Mouse (Mus musculus): ENCODE measurements around the gene Sept5.

Sept5 gene

DNA sequence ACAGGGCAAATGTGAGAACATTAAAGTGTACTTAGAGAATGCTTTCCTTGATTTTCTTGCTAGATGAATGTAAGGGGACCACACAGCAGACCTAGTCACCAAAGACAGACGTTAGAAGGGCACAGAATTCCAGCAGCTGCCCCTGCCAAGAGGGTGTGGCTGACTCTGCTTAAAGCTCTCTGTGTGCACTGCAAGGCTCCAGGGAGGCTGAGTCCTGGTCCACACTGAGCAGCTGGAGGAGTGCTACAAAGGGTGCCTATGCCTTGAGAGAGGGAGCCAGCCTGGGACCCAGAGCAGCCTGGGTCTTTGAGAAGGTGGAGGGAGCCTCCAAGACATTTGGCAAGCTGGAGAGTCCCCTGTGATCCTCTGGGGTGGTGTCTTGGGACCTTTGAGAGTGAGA lies 3.6 kb upstream of the Sept5 start:
- in situ Hi-C loops (cut with MseI, MboI), result no loop called here

DNA sequence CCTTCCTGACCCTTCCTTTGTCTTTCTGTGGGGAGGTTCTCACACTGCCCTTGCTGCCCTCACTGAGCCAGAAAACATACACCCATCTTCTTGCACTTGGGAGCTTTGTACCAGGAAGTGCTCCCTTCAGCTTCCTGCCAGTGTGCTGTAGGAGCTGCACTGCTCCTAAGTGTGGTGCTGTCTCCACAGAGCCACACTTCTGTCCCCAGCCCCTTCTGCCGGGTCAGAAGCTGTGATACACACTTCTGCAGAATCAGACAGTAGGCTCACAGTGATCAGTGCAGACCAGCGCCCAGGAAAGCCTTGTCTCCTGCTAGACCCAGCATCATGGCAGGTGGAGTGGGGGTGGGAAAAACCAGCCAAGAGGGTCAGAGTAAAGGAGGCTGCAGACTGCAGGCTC lies 3.1 kb upstream of the Sept5 start:
- in situ Hi-C loops (cut with MseI, MboI), result no loop called here

DNA sequence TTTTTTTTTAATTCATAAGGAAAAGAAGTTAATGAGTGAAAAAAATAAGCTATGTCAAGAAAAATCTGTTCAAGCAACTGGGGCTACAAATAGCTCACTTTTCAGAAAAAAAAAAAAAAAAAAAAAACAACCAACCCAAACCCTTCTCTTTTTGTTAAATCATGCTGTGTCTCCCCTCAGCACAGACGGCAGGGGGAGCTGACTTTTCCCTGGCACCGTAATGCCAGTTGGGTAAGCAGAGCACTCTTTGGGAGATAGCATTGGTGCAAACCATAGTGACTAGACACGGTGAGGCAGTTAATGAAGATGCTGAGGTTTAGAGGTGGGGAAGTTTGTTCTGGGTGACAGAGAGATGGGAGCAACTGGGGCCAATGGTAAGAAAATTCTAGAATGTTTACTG lies 2.3 kb upstream of the Sept5 start:
- in situ Hi-C loops (cut with MseI, MboI), result no loop called here

DNA sequence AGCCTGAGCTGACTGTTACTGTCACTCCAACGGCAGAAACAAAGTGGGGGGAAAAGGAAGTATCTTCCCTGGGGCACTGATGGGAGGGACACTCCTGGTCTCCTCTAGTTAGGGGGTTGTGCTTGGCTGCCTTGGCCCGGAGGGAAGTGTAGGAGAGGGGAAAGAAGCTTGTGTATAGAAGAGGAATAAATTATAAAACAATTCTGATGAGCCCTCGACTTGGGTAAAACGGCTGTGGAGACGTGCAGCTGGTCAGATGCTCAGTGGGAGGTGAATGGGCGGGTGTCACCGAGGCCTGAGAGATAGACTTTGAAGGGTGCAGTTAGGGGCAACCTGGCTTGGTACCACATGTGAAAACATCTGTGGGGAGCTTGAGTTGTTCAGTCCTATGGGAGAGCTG lies 1.4 kb upstream of the Sept5 start:
- in situ Hi-C loops (cut with MseI, MboI), result no loop called here

DNA sequence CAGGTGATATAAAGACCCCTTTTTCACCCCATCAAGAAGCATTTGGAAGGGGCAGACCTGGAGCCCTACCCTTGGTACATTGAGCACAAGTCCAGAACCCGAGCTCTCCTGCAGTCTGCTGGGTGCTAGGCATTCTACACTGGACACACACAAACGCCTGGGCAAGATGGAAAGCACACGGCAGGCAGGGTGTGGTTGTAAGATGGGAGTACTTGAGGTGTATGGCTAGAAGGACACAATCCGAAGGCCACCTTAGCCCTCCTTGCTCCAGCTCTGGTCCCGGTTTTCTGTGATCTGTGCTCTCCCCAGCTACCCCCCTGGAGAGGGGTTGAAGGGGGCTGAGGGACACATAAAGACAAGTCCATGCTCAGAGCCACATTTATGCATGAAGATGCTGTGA lies 537 bp upstream of the Sept5 start:
- in situ Hi-C loops (cut with MseI, MboI), result no loop called here

DNA sequence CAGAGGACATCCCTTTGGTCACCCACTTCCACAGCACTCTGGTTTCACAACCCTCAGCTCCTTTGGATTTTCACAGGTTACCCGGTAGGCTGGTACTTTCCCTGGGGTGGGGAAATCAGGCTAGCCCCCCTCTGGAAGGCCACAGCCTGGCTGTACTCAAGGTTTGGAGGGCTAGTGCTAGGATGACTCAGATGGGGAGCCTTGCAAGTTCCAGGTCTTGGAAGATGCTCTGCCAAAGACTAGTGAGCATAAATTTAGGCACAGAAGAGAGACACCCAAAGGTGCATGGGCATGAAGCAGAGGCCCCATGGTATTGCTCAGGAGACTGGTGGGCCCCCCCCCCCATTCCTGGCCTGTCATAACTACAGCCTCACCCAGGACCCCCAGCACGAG lies 810 bp downstream of the Sept5 start:
- in situ Hi-C loops (cut with MseI, MboI), result no loop called here

DNA sequence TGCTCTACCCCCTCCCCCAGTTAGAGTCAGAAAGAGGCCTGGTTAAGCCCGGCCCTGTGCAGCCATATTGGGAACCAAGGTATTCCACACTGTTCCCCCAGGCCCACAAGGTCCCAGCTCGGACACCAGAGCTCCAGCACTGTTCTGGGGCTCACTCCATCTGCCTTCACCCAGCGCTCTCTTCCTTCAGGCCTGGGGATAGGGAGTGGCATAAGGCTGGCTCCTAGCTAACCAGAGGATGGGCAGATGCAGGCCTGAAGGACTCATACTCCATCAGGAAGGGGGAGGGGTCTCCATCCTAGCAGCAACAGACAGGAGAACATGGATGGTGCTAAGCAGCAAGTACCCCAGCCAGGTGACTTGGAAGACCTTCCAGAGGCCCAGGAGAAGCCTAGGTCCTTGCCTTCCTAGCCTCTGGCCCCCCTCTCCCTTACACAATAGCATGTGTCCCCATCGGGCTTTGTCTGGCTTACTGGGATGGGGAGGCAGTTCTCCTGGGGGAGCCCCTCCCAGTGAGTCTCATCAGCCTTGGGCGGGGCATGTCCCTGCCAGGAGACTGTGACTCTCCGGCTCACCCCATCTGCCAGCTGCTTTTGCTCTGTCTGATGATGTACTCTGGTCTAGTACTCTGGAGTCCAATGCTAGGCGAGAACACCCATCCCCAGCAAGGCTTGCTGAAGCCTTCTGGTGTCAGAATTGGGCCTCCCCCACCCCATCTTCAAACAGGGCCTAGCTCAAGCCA lies 1.4 kb downstream of the Sept5 start:
- in situ Hi-C loops (cut with MseI, MboI), result no loop called here

DNA sequence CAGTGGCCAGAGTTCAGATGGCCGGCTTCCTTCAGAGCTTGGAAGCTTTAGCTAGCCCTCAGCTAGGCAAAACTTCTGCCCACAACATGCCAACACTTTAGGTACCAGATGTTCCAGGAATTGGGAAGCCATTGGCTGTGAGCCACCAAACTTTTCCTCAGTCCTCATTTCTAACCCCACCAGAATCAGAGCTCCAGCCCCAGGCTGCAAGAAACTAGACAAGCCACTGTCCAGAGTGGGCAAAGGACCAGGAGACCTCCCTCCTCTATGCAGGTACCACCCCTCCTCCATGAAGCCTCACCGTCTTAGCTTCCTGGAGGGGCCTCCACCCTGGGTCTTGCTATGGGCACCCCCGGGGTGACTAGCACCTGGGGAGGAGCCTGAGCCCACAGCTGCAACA lies 2.6 kb downstream of the Sept5 start:
- in situ Hi-C loops (cut with MseI, MboI), result no loop called here

DNA sequence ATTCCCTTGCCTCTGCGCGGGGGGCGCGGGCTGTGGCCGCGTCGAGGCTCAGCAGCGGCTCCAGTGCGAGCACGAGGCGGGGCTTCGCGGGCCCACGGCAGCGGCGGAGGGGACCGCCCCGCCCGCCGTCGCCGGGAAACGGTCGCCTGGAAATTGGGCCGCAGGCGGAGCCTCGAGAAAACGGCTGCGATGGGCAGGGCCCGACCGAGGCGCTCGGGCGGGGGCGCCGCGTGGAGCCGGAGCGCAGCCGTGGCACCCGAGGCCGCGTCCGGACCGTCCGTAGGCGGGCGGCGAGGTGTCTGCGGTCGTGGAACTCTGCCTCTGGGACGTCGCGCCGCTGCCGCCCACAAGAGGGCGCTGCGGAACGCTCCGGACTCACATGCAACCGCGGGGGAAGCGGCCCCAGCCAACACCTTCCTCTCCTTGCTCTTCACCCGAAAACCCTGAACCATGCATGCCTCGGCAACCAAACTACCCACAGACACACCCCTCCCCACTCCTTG lies 3.3 kb downstream of the Sept5 start, which contains the start of gene Gm49601:
Gene Gm49601 (minus strand): TSS at position 52 of the 503 bp plus-strand sequence.
- in situ Hi-C loops (cut with MseI, MboI), result no loop called here

DNA sequence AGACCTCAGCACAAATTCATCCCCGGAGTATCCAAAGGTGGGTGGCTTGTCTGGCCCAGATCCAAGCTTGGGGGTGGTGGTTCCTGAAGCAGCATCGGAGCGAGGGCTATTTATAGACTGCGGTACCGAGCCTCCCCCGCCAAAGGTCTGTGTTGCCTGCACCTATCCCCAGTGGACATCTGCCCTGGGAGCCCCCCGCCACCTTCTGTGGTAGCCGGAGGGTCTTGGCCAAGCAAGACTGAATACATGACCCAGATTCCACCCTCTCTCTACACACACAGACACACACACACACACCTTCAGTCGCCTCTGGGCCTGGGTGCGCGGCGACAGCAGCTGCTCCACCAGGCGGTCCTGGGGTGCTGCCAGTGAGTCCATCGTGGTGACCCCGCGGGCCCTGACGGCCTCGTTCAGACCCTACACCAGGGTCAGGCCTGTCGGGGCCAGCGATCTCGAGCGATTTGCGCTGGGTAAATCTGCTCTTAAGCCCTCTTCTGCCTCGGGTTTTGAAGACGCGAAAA lies 3.9 kb downstream of the Sept5 start:
- in situ Hi-C loops (cut with MseI, MboI), result no loop called here

DNA sequence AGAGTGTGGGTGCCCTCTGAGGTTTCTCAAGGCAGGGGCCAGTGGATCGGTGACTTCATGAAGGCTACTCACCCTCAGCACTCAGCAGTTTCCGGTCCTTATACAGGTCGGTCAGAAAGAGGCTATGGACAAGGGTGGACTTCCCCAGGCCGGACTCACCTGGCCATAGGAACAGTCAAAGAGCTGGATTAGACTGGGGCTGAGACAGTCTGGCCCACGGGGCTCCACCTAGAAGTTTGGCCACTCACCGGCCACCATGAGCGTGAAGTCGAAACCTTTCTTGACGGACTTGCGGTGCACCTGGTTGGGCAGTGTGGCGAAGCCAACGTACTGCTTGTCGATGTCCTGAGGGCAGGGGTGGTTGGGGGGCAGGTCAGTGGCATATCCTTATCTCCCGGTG lies 4.7 kb downstream of the Sept5 start:
- in situ Hi-C loops (cut with MseI, MboI), result no loop called here

DNA sequence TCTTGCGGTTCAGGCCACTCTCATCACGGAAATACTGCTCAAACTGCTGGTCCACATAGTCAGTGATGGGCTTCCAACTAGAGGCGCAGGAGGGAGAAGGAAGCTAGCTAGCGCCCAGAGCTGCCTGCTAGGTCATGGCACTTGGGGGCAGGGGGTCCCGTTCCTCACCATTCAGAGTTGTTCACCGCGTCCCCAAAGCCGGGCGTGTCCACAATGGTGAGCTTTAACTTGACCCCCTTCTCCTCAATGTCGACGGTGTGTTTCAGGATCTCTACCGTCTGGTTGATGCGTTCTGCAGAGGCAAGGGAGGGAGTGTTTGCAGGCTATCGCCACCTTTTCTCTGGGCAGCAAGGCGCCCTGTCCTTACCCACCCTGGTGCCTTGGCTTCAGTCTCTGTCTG lies 5.1 kb downstream of the Sept5 start:
- in situ Hi-C loops (cut with MseI, MboI), result no loop called here

DNA sequence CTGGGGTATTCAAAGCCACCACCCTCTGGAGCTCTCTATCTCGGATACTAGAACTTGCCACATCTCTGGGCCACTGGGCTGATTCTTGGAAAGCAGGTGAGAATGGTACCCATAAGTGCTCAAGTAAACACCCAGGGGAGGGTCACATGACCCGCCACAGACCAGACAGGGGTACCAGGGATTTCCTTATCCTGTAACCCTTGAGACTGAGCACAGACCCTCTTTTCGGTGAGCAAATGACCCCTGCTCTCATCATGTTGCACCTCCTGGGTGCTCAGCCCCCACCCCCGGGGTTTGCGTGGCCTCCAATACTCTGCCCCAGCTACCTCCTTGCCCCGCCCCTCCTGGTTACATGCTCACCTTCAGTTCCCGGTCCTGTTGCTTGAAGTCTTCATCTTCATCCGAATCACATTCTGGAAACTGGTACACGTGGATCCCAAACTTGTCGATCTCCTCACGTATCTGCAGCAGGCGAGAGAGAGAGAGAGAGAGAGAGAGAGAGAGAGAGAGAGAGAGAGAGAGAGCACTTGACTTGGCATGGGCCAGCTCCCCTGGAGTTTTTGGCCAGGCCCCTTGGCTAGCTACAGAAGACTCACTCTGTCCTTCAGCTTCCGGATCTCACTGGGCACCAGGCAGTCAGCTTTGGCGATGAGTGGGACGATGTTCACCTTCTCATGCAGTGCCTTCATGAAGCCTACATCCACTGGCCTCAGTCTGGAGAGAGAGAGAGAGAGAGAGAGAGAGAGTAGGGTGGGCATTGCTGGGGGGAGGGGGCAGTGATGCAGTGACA lies 5.8 kb downstream of the Sept5 start:
- in situ Hi-C loops (cut with MseI, MboI), result no loop called here

DNA sequence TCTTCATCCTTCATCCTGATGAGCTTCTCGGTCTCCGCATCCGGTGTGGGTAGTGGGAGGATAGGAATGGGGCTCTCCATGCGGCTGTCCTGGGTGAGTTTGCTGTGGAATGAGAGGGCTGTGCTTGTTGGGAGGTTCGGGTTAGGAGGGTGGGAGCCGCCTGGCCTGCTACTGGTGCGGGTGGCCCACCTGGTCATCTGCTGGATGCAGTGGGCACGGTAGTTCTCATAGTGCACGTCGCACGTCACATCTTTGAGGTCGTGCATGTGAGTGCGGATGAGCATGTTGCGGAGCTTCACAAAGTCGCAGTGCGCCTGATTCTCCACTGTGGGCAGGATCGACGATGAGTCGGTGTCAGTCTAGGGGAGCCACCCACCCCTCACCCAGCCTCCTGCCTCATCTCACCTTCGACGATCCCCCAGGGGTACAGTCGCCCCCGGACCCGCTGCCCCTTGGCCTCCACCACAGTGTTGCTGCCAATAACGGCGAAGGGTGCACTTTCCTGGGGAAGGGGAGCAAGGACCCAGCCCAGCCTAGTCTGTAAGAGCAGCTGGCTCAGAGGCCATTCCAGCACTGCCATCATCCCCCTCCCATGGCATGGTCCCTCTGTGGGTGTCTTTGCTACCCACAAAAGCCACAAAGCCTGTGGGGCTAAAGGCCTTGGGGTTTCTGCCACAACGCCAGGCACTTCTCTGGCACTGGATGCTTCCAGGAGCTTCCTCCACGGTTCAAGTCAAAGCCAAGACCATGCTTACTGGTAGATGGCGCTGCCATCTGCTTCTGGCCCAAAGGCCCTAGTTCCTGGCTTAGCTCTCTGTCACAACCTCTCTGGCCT lies 6.6 kb downstream of the Sept5 start:
- in situ Hi-C loops (cut with MseI, MboI), result no loop called here

DNA sequence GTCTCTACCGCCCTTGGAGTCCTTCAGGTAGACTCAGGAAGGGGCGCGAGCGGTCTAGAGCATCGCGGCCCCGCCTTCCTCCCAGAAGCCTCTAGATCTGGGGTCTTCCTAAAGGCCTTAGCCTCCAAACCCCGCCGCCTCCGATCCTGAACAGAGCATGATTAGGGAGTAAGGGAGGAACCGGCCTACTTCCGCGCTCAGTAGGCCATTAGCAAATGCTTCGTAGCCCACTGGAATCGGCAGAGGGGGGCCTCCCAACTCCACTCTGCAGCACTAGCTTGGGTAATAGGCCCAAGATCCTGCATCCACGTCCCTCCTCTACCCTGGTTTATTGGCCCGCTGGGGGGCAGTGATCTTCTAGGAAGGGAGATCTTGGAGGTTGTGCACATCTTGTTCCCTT lies 7.7 kb downstream of the Sept5 start, which contains the start of gene Gp1bb:
Gene Gp1bb (minus strand): TSS at position 385 of the 400 bp plus-strand sequence.
- in situ Hi-C loops (cut with MseI, MboI), result no loop called here

DNA sequence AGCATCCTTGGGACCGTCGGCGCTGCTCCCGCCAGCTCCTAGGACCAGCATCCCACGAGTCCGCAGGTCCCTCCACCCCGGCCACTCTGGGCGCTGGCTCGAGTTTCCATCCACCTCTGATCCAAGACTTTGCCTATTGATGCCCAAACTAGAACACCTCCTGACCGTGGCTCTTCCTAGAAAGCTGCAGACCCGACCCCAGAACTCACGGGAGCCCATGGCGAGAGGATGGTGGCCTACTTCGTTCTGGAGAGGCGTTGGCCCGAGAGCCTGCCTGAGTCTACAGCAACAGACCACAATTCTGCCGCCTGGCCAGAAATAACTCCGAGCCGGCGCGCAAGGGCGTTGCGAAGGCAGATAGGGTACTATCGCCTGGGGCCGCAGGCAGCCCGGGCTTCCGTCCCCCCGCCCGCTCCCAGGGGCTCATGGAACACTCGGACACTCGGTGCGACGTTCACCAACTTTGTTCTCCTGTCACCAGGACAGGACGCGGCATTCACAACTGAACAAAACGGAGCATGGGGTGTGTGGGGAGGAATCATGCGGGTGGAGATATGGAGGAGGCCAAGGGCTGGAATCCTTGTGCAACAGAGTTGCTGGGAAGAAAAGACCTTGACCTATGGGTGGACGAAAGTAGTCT lies 8.3 kb downstream of the Sept5 start:
- in situ Hi-C loops (cut with MseI, MboI), result no loop called here

DNA sequence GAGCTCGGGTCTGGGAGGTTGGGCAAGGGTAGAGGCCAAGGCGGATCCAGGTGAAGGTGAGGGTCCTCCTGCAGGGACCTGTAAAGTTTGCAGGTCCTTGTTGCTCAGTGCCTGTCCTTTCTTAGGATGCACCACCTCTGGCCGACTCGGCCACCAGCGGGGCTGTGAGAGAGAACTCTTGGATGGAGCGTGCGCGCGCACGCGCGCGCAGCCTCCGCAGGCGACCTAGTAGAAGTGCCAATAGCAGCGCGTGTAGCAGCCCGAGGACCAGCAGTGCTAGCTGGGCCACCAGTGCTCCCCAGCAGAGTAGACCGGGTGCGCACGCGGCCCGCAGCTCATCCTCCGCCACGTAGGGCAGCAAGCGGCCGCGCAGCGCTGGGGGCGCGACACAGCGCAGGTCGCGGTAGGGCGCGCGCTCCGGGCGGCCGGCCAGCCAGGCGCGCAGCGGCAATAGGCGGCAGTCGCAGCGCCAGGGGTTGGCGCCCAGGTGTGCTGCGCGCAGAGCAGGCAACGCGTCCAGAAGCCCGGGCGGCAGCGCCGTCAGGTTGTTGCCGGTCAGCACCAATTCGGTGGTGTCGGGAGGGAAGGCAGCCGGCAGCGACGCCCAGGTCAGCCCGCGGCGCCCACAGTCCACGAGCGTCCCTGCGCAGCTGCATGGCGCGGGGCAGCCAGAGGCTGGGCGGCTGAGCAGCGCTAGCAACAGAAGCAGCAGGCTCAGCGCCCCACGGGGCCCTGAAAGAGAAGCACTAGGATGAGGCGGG lies 9.0 kb downstream of the Sept5 start:
- in situ Hi-C loops (cut with MseI, MboI), result no loop called here

DNA sequence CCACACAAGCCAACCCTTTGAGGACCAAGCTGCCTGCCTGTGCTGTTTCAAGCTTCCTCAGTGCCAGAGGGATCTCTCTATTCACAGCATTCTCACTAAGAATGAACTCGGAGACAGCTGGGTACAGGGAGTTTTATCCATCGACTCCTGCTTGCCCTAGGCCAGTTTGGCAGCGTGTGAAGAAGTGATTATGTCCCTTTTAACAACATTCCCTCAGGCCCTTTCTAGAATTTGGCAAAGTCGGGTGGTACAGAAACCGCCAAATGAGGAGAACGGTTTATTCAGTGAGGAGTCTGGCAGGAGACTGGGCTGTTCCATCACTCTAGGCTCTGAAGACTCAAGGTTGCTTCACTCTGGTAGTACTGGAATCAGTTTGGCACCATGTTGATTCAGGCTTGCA lies 9.6 kb downstream of the Sept5 start:
- in situ Hi-C loops (cut with MseI, MboI), result no loop called here

DNA sequence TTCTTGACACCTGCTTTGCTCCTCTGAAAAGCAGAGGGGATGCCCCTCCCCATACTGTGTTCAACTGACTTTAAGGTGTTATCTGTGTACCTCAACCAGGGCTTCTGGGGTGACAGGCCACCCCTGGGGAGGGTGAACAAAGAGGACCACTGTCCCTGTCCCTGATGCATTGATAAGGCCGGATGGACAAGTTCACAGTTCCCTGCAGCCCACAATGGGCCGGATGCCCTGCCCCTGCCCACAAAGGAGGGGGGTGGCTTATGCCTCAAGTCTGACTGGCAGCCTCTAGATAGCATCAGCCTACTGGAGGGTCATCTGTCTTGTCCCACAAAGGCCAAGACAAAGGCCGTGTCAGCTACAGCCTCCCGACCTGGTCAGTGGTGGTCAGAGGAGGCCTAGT lies 10.6 kb downstream of the Sept5 start:
- in situ Hi-C loops (cut with MseI, MboI), result loop anchor here in 1 of 2 experiments (5.0 kb wide), 1 partner anchor 182 kb away; no protein-coding TSS in a partner anchor

DNA sequence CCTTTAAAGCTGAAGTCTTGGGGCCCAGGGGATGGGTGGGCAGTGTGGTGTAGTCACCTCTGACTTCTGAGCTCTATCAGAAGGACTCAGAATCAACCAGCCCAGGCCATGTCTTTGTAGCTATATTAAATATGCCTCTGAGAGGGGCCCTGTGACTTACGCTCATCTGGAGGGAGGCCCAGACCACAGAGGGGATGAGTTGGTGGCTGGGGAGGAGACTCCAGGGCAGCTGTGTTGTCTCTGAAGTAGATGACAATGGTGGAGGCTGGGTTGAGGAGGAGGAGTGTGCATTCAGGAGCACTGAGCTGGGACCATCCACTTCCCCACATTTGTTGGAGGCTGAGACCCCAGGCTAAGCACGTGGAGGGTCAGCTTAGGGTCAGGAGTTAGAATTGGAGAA lies 11.5 kb downstream of the Sept5 start:
- in situ Hi-C loops (cut with MseI, MboI), result loop anchor here in 1 of 2 experiments (5.0 kb wide), 1 partner anchor 181 kb away; no protein-coding TSS in a partner anchor

Data from mouse trophoblast stem cell (cell line).